Mouse (Mus musculus): Measurements from ENCODE around the gene Pfn1. TPM values are rescaled to one million over a fixed set of nuclear protein-coding genes. Genes with fewer than 3 reads are reported as not detected.

Pfn1 gene
- total RNA-seq, 1 experiment = 732 TPM

- no peak for DNase-seq (ENCODE audit: low read depth, low spot score)
- Histone ChIP-seq H3K36me3 (ENCODE audit: control insufficient read depth, insufficient read depth, low read length, poor library complexity, severe bottlenecking) (peaks cover 24% of the 10 kb centered on the region), H3K27ac (ENCODE audit: insufficient read depth, low read depth, low read length, poor library complexity, severe bottlenecking) (no peak overlapping the region), H3K4me3 (ENCODE audit: insufficient read depth in 1 of 2, low read depth in 1 of 2, low read length in 2 of 2, poor library complexity in 1 of 2, severe bottlenecking in 1 of 2) (no peak overlapping the region), H3K9me3 (ENCODE audit: control insufficient read depth, insufficient read depth, low read depth, low read length) (no peaks in the 10 kb centered on the region), H3K4me1 (ENCODE audit: control insufficient read depth in 2 of 2, insufficient read depth in 2 of 2, low read length in 2 of 2, poor library complexity in 1 of 2) (peaks cover 0 to 10% of the 10 kb centered on the region in 2 experiments; a peak in 2 of 4 replicates), H3K9ac (ENCODE audit: insufficient read depth, low read depth, low read length, poor library complexity, severe bottlenecking) (no peak overlapping the region)
- in situ Hi-C loops (cut with MboI; ENCODE audit: low sequenced_read_pairs in 2 of 2, unreplicated experiment in 2 of 2) = no loop called here
- TF ChIP-seq MAFK (IDR thresholded peaks at IDR 0.05; ENCODE audit: insufficient read depth, low read depth, low read length) = no peak
- no peak for TF ChIP-seq ZNF384 (IDR thresholded peaks at IDR 0.05; ENCODE audit: low read depth, low read length)
- TF ChIP-seq HCFC1 (IDR thresholded peaks at IDR 0.05; ENCODE audit: borderline replicate concordance, insufficient read depth, low read length) = no peak
- no peak for TF ChIP-seq CHD2 (IDR thresholded peaks at IDR 0.05; ENCODE audit: low read depth, low read length)
- TF ChIP-seq ZC3H11A (IDR thresholded peaks at IDR 0.05; ENCODE audit: borderline replicate concordance, low read depth, low read length) = no peak
Observed at GRCm38 (mm10) chr11:70644564-70645103, 9.8 kb downstream of the Pfn1 start.

DNA sequence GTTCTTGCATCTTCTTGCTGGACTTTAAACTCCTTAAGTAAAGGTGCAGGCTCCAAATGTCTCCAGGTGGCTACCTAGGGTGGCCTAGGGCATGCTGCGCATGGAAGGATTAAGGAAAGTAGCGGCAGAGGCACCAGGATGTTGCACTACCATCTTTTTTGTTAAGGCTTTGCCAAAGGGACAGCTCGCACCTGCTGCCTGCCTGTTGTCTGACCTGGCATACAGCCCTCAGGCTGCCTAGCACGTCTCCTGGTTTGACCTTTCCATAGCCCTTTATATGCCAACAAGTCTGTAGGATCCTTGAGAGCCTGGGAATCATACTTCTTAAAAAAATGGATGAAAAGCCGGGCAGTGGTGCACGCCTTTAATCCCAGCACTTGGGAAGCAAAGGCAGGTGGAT is 11.4 kb downstream of the Pfn1 start:
- Histone ChIP-seq H3K9ac (ENCODE audit: insufficient read depth, low read depth, low read length, poor library complexity, severe bottlenecking) (no peak overlapping the region), H3K9me3 (ENCODE audit: control insufficient read depth, insufficient read depth, low read depth, low read length) (no peaks in the 10 kb centered on the region), H3K36me3 (ENCODE audit: control insufficient read depth, insufficient read depth, low read length, poor library complexity, severe bottlenecking) (peaks cover 17% of the 10 kb centered on the region), H3K4me1 (ENCODE audit: control insufficient read depth in 2 of 2, insufficient read depth in 2 of 2, low read length in 2 of 2, poor library complexity in 1 of 2) (peaks cover 0 to 10% of the 10 kb centered on the region in 2 experiments; a peak in 2 of 4 replicates), H3K4me3 (ENCODE audit: insufficient read depth in 1 of 2, low read depth in 1 of 2, low read length in 2 of 2, poor library complexity in 1 of 2, severe bottlenecking in 1 of 2) (no peak overlapping the region), H3K27ac (ENCODE audit: insufficient read depth, low read depth, low read length, poor library complexity, severe bottlenecking) (no peak overlapping the region)
- in situ Hi-C loops (cut with MboI; ENCODE audit: low sequenced_read_pairs in 2 of 2, unreplicated experiment in 2 of 2) = no loop called here
- no peak for DNase-seq (ENCODE audit: low read depth, low spot score)
- TF ChIP-seq ZC3H11A (IDR thresholded peaks at IDR 0.05; ENCODE audit: borderline replicate concordance, low read depth, low read length) (no peak), ZNF384 (IDR thresholded peaks at IDR 0.05; ENCODE audit: low read depth, low read length) (no peak), HCFC1 (IDR thresholded peaks at IDR 0.05; ENCODE audit: borderline replicate concordance, insufficient read depth, low read length) (no peak), CHD2 (IDR thresholded peaks at IDR 0.05; ENCODE audit: low read depth, low read length) (no peak), MAFK (IDR thresholded peaks at IDR 0.05; ENCODE audit: insufficient read depth, low read depth, low read length) (no peak)

GRCm38 (mm10) chr11:70641241-70641640 is 13.2 kb downstream of the Pfn1 start:
- Histone ChIP-seq H3K4me1 (ENCODE audit: control insufficient read depth in 2 of 2, insufficient read depth in 2 of 2, low read length in 2 of 2, poor library complexity in 1 of 2) (peaks cover 0 to 10% of the 10 kb centered on the region in 2 experiments; a peak in 2 of 4 replicates), H3K27ac (ENCODE audit: insufficient read depth, low read depth, low read length, poor library complexity, severe bottlenecking) (no peak overlapping the region), H3K9ac (ENCODE audit: insufficient read depth, low read depth, low read length, poor library complexity, severe bottlenecking) (no peak overlapping the region), H3K4me3 (ENCODE audit: insufficient read depth in 1 of 2, low read depth in 1 of 2, low read length in 2 of 2, poor library complexity in 1 of 2, severe bottlenecking in 1 of 2) (no peak overlapping the region), H3K36me3 (ENCODE audit: control insufficient read depth, insufficient read depth, low read length, poor library complexity, severe bottlenecking) (peaks cover 17% of the 10 kb centered on the region), H3K9me3 (ENCODE audit: control insufficient read depth, insufficient read depth, low read depth, low read length) (no peaks in the 10 kb centered on the region)
- TF ChIP-seq HCFC1 (IDR thresholded peaks at IDR 0.05; ENCODE audit: borderline replicate concordance, insufficient read depth, low read length) = no peak
- no peak for DNase-seq (ENCODE audit: low read depth, low spot score)
- in situ Hi-C loops (cut with MboI; ENCODE audit: low sequenced_read_pairs in 2 of 2, unreplicated experiment in 2 of 2) = no loop called here

GRCm38 (mm10) chr11:70639976-70640375 is 14.5 kb downstream of the Pfn1 start:
- peaks cover 8% of the 10 kb centered on the region for H3K36me3 ChIP-seq (ENCODE audit: control insufficient read depth, insufficient read depth, low read length, poor library complexity, severe bottlenecking)
- no peak for DNase-seq (ENCODE audit: low read depth, low spot score)
- H3K27ac ChIP-seq (ENCODE audit: insufficient read depth, low read depth, low read length, poor library complexity, severe bottlenecking) = no peak overlapping the region
- H3K4me1 ChIP-seq (ENCODE audit: control insufficient read depth in 2 of 2, insufficient read depth in 2 of 2, low read length in 2 of 2, poor library complexity in 1 of 2) = no peaks in the 10 kb centered on the region
- H3K4me3 ChIP-seq (ENCODE audit: insufficient read depth in 1 of 2, low read depth in 1 of 2, low read length in 2 of 2, poor library complexity in 1 of 2, severe bottlenecking in 1 of 2) = no peak overlapping the region
- no peak overlapping the region for H3K9ac ChIP-seq (ENCODE audit: insufficient read depth, low read depth, low read length, poor library complexity, severe bottlenecking)
- TF ChIP-seq CHD2 (IDR thresholded peaks at IDR 0.05; ENCODE audit: low read depth, low read length) = no peak
- no peak for TF ChIP-seq ZNF384 (IDR thresholded peaks at IDR 0.05; ENCODE audit: low read depth, low read length)
- TF ChIP-seq ZC3H11A (IDR thresholded peaks at IDR 0.05; ENCODE audit: borderline replicate concordance, low read depth, low read length) = no peak
- no peak for TF ChIP-seq MAFK (IDR thresholded peaks at IDR 0.05; ENCODE audit: insufficient read depth, low read depth, low read length)
- TF ChIP-seq HCFC1 (IDR thresholded peaks at IDR 0.05; ENCODE audit: borderline replicate concordance, insufficient read depth, low read length) = no peak
- in situ Hi-C loops (cut with MboI; ENCODE audit: low sequenced_read_pairs in 2 of 2, unreplicated experiment in 2 of 2) = no loop called here
- H3K9me3 ChIP-seq (ENCODE audit: control insufficient read depth, insufficient read depth, low read depth, low read length) = no peaks in the 10 kb centered on the region

- H3K4me3 ChIP-seq (ENCODE audit: insufficient read depth in 1 of 2, low read depth in 1 of 2, low read length in 2 of 2, poor library complexity in 1 of 2, severe bottlenecking in 1 of 2) = no peak within 1 kb of the TSS
- H3K4me1 ChIP-seq (ENCODE audit: control insufficient read depth in 2 of 2, insufficient read depth in 2 of 2, low read length in 2 of 2, poor library complexity in 1 of 2) = no peaks in the 10 kb centered on the region
- DNase-seq (ENCODE audit: low read depth, low spot score) = no peak
Observed at GRCm38 (mm10) chr11:70638714-70639278, 15.6 kb downstream of the Pfn1 start, which contains the start of gene Gp1ba. Gp1ba (plus strand) TSS chr11:70639122.

More at GRCm38 (mm10) chr11:70638714-70639278, 15.6 kb downstream of the Pfn1 start, which contains the start of gene Gp1ba:
- no peaks in the 10 kb centered on the region for H3K9me3 ChIP-seq (ENCODE audit: control insufficient read depth, insufficient read depth, low read depth, low read length)
- no peak within 1 kb of the TSS for H3K27ac ChIP-seq (ENCODE audit: insufficient read depth, low read depth, low read length, poor library complexity, severe bottlenecking)
- H3K36me3 ChIP-seq (ENCODE audit: control insufficient read depth, insufficient read depth, low read length, poor library complexity, severe bottlenecking) = no peaks in the 10 kb centered on the region
- in situ Hi-C loops (cut with MboI; ENCODE audit: low sequenced_read_pairs in 2 of 2, unreplicated experiment in 2 of 2) = no loop called here
- TF ChIP-seq ZNF384 (IDR thresholded peaks at IDR 0.05; ENCODE audit: low read depth, low read length) (no peak), ZC3H11A (IDR thresholded peaks at IDR 0.05; ENCODE audit: borderline replicate concordance, low read depth, low read length) (no peak), CHD2 (IDR thresholded peaks at IDR 0.05; ENCODE audit: low read depth, low read length) (no peak), MAFK (IDR thresholded peaks at IDR 0.05; ENCODE audit: insufficient read depth, low read depth, low read length) (no peak), HCFC1 (IDR thresholded peaks at IDR 0.05; ENCODE audit: borderline replicate concordance, insufficient read depth, low read length) (no peak)
- H3K9ac ChIP-seq (ENCODE audit: insufficient read depth, low read depth, low read length, poor library complexity, severe bottlenecking) = no peak within 1 kb of the TSS

Measured in ES-E14 (cell line).